Mouse (Mus musculus): ENCODE measurements at regions not wholly inside any gene's neighbourhood (a gene's known extent, or its start where the extent isn't known, plus 50 kb on each side); places are given as distances from the start of the nearest gene placed in this dataset.

DNA sequence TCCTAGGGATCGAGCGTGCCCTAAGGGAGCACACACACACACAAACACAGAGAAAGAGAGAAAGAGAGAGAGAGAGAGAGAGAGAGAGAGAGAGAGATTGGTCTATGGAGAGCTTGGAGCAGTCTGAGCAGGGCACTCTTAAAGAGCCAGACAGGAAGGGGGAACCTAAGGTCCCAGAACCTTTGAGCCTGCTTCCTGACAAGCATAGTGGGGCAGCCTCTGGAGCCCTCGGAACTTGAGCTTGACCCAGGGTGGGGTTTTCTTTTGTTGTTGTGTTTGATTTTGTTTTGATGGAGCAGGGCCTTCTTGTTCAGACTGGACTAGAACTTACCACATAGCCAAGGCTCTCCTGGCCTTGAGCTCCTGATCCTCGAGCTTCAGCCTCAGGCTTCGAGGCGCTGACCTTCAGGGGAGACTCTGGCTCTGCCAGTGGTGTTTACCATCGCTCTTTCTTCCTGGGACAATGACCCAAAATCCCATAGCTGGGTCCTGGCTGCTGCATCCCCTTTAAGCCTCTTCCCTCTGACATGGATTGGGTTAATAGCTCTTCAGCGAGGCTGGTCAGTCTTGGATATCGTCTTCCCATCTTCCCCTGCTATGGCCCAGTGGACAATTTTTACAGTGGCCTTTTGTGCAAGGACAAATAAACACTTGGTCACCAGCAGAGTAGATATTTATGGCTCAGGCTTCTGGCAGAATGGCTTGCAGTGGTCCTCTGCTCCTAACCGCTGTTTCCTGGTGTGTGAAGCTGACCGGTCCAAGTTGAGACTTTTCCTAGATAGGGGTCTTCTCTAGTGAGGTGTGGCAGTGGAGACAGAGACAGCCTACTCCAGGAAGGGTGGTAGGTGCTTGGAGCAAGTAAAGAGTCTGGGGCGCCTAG is 110.1 kb upstream of the Haao start:
- no peak for DNase-seq

DNA sequence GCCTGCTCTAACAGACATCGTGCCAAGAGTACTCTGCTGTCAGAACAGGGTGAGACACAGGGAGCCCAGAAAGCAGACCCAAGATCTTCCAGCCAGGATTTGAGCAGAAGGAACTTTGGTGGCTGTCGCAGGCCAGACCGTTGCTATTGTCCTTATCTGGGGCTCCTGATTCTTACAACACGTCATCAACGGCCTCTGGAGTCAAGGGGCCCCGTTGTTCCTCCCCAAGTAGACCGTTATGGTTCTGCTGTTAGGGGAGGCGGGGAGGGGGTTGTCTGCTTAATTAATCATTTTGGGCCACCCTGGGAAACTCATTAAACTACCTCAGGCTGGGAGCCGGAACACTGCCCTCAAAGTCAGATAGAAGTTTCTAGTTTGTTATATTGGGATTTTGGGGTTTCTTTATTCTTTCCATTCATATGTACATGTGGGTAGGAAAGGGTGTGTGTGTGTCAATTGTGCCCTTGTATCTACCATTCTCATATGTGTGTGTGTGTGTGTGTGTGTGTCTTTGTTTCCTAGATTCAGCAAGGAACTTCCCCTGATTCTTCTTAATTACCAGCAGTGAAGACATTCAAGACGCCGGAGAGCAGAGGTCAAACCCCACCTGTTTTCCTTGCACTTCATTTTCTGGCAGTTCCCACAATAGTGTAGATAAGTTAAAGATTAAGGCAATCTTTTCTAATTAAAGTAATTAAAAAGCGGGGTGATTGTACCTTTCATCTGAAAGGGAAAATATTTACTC is 109.2 kb upstream of the Haao start:
- no peak for DNase-seq

DNA sequence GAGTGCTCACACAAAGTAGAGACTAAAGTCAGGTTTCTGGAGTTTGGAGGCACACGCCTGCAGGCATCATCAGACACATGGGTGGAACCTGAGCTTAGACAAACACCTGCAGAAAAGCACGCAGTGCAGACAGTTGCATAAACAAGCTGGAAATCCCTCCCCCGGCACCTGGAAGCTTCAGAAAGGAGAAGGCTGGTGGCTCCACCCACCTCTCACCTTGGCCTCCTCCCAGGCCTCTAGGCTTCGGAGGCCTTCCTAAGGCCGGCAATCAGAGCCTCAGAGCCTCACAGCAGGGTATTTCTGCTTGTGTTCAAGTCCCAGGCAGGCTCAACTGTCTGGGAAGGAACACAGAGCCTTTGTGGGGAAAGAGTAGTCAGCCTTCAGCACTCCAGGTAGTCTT is 108.2 kb upstream of the Haao start:
- DNase-seq, result peak; percentile 85

DNA sequence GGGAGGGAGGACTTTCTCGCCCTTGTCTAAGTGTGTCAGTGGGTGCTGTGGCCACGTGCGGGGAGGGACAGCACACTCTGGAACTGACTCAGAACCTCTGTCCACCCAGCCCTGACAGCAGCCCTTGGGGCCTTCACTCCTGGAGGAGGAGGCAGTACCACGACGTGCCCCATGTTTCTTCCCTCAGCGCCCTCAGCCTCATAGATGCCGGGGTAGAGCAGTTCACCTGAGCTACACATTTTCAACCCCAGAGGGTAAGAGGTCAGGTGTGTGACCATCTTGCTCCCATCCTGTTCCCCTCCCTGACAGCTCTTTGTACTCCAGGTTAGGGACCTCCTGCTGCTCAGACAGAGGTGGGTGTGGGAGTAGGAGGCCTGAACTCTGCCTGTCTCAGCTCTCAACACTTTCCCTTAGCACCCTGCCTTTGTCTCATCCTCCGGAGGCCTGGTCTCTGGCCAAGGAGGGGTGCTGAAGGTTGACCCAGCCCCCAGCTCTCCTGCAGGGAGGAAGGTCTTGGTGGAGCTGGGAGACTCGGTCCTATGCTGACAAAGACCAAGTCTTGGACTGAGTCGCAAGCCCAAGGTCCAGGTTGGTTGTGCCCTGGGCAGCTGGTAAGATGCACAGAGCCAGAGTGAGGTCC is 107.4 kb upstream of the Haao start:
- DNase-seq, result peak; percentile 75

DNA sequence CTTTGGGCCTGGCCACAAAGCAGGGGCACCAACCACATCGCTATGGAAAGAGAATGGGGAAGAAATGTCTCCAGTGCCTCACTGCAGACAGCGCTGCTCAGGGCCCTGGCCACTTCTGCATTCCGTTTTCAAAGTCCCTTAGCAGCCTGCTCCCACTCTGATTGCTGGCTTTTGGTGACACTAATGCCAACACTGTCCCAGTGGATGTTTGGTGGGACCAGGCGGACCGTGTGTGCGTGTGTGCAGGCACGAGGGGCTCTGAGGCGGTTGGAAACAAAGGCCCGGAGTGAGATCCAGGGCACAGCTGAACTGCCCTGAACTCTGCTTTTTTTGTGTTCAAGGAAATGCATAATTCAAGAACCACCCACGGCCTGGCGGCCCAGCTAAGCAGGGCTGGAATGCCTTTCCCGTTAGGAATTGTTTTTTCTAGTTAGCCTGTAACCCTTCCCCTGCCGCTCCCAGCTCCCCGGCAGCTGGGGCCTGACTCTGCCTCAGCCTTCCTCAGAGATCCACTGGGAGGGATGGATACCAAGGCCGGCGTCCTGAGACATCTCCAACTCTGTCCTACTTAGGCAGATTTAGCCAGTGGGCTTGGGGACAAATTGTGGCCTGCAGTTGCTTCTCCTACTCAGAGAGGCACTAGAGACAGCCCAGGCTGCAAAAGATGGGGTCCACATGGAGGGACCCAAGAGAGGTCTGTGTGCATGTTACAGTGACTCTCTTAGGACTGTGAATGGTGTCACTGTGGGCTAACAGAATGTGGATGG is 106.7 kb upstream of the Haao start:
- DNase-seq, result peak; percentile 87

DNA sequence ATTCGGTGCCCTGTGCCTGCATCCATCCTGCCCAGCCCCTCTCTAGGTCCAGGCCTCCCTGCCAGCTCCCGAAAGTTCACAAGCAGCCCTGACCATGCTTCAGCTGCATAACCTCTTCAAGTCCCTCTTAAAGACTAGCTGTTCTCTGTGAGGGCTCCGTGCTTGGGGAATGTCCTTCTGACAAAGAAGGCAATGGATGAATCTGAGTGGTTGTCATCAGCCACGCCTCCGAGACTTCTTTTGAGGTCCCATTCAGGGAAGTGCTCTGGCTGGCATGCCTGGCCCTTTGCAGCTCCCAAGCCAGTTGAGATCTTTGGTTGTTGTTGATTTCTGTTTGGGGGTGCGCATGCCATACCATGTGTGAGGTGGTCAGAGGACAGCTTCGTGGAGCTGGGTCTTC is 105.9 kb upstream of the Haao start:
- peak; percentile 47 for DNase-seq

DNA sequence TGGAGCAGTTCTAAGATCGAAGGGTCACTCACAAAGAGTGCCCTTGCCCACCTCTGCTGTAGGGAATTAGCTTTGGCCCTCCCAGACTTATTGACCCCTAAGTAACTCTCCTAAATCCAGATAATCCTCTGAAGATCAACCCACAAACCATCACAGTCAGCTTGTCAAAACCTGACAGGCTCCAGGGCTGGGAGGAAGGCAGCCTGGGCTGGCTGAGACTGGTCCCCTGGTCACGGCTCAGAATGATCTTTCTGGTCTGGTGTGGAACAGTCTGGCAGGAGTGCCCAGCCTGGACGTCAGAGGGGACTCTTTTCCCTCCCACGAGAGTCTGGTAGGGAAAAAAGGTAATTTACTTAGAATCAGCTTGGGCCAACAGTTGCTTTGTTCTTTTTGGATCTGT is 99.0 kb upstream of the Haao start:
- DNase-seq, result no peak

DNA sequence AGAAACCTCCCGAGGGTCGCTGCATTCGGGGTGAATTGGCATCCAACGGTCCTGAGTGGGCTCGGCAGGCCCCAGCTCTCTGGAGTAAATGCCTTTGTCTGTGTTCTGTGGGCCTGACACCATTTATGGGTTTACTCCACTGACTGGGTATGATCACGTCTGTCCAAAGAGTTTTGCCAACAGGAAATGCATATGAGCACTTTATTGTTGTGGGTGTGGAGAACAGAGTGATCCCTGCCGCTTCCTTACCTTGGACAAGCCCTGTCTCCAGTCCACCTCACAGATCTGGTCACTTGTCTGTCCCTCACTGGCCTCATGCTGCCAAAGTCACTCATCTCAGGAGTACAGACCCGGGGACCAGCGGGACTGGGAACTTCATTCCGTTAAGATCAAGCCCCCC is 91.6 kb upstream of the Haao start:
- DNase-seq, result no peak

DNA sequence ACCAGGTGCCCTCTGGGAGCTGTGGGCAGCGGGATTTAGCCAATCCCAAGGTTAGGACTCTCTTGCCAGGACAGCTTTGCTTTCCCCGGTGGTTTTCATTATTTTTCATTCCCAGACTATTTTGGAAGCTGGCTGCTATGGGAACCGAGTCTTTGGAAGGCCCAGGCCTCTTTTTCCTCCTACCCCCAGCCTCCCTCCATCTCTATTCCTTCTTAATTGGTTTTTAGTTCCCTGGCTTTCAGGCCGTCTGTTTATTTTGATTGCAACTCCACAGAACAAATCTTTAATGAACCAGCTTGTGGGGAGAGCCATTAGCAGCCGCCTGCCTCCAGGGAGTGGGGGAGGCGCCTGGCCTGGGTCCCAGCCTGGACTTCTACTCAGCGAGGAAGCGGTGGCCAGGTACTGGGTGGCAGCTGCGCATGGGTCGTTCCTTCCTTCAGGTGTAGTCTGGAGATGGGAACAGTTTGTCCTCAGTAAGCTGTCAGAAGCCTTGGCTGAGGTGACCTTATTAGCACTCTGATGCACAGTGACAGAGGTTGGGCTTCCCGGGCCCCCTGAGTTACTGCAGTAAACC is 91.0 kb upstream of the Haao start:
- peak; percentile 89 for DNase-seq

DNA sequence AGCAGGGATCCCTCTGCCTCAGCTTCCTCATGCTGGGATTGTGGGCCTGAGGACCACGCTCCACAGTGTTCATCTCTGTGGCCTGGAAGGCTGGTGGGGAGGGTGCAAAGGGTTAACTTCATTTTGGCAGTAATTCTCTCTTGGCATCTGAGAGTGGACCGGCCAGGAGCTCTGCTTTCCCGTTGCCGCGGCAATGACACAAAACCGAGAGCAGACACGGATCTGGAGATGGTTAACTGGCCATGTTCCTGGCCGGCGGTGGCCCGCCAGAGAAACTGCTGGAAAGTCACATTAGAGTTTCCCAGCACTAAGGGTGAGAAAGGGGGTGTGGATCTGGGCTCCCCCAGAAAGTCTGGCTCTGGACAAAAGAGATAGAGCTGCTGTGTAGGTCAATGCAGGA is 89.8 kb upstream of the Haao start:
- peak; percentile 61 for DNase-seq

DNA sequence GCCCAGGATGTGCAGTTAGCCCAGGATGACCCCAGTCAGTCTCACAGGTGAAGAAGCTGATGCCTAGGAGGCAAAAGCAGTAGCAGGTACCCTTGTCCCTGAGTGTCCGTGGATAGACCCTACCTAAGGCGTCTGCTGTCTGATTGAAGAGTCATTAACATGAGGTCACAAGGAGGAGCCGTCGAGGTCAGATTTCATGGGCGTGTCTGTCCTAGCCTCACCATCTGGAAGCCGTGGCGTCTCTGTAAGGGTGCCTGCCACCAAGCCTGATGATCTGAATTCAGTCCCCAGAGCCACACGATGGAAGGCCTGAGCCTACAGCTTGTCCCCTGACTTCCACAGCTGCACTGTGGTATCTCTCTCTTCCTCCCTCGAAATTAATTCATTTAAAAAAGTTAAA is 88.9 kb upstream of the Haao start:
- no peak for DNase-seq

DNA sequence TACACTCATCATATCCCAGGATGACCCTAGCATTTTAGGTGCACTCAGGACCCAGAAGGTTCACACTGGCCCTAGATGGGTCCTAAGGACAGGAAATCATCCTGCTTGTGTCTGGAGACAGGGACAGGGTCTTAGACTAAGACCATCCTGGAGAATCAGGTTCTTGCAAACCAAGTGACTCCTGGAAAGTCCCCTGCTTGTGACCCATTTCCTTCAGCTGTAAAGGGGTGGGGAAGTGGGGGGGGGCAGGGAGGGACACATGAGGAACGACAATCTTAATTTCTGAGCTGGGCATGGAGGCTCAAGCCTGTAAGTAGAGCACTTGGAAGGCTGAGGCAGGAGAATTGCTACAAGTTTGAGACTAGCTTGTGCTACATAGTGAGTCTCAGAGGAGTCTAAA is 88.2 kb upstream of the Haao start:
- no peak for DNase-seq

DNA sequence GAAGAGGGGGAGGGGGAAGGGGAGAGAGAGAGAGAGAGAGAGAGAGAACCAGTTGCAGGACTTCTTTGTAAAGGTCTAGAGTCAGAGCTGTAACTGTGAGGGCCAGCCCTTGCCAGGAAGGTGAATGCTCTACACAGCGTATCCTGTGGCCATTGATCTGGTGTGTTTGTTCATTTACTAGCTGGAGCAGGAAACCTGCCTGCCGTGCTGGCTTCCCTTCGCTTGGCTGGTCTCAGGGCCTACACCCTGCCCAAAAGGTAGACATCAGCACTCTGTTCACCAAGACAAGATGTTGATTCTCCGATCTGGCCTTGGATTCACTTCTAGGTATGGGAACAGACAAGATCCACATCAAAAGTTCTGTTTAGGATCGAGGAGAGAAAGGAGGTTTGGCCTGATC is 87.5 kb upstream of the Haao start:
- DNase-seq, result peak; percentile 63

DNA sequence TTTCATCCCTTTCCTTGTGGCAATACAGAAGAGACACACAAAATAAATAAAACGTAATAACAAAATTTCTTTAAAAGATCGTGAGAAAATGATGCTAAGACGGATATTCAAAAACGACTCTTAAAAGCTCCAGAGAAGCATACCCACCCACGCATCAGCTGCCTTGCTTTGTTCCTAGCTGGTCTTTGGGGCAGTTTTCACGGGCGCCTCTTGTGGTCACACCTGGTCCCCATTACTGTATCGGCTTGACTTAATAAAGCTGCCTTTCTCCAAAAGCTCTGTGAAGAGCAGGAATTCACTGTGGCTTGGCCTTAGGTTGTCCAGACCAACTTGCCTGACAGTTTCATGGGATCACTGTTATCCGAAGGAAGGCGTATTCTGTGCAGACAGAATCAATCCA is 86.0 kb upstream of the Haao start:
- no peak for DNase-seq

DNA sequence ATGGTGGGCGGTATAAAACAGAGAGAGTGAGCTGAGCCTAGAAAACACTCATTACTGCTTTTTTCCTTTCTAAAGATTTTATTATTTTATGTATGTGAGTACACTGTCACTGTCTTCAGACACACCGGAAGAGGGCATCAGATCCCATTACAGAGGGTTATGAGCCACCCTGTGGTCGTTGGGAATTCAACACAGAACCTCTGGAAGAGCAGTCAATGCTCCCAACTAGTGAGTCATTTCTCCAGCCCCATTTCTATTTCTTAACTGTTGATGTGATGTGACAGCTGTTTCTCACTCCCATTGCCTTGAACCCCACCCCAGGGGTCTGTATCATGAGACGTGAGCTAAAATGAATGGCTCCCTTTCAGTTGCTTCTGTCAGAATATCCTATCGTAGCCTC is 82.6 kb upstream of the Haao start:
- no peak for DNase-seq

DNA sequence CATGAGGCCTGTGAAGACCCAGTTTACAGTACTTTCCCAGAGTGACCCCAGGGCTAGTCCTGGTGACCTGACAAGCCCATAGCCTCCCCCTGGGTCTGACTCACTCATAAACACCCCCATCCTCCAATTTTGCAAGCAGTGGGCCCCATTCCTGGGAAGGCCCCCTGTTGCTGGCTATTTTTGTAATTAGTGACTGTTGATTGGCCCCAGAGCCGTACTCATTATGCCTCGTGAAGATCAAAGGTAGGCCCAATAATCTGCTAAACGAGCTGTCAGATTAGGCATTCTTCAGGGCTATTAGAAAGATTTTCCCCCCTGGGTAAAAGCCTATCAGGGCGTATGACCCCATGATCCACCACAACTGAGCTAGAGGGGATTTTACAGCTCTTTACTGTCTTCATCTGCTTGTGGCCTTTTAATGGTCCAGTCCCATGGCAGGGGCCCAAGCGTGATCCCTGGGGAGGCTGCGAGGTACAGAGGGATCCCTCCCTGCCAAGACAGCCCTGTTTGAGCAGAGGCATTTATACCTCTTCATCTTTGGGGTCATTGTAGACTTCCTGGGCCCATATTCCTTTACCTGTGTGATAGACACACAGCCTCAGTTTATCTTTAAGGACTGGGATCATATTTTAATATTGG is 80.1 kb upstream of the Haao start:
- DNase-seq, result no peak

DNA sequence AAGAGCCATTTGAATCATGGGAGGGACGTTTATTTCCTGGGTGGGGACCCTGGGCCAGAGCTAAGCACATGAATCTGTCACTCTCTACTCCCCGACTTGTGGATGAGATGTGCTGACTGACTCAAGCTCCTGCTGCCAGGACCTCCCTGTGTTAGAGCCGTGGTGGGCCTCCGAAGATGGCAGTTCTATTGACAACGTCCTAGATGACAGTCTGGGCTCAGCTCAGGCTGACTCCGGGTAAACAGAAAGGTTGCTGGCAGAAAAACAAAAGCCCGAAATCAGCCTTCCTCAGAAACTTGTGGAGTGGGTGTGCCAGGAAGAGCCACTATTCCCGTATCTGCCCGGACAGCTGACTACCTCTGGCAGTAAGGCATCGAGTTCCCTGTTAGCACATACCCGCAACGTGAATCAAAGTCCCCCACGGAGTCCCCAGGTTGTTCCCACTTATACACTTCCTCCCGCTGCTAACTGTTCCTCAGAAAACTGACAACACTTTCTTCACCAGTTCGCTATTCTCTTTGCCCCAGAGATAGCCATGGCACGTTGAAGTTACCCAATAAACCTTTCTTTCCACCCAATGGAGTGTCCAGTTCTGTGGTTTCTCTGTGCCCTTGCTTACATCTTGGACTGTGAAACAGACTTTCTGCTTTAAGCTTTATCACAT is 76.6 kb upstream of the Haao start:
- no peak for DNase-seq

DNA sequence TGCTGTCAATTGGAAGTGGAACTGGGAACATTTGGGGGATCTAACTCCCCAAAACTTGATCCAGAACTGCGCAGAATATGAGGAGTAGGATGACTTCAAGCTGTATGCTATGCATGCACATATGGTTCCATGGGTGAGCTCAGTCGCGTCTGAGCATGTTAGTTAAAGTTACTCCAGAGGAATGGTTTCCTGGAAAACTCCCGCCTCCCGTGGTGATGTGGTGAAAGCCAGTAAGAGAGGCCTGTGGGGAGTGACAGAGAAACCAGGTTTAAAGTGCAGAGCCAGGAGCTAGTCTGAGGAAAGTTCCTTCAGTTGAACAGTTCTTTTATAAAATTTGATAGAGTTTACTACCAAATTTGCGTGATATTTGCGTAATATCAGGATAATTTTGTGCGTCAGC is 73.1 kb upstream of the Haao start:
- no peak for DNase-seq

DNA sequence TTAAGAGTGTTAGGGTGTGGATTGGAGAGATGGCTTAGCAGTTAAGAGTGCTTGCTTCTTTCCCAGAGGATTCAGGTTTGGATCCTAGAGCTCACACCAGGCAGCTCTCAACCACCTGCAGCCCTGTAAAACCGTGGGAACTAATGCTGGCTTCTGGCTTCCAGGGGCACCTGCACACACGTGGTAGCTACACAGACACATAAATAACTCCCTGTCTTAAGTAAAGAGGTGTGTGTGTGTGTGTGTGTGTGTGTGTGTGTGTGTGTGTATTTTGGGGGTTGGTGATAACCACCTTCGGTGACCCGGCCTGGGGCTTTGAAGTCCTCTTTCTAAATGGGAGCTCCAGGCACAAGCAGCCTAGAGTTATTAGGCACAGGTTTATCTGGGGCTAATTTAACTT is 72.5 kb upstream of the Haao start:
- no peak for DNase-seq

DNA sequence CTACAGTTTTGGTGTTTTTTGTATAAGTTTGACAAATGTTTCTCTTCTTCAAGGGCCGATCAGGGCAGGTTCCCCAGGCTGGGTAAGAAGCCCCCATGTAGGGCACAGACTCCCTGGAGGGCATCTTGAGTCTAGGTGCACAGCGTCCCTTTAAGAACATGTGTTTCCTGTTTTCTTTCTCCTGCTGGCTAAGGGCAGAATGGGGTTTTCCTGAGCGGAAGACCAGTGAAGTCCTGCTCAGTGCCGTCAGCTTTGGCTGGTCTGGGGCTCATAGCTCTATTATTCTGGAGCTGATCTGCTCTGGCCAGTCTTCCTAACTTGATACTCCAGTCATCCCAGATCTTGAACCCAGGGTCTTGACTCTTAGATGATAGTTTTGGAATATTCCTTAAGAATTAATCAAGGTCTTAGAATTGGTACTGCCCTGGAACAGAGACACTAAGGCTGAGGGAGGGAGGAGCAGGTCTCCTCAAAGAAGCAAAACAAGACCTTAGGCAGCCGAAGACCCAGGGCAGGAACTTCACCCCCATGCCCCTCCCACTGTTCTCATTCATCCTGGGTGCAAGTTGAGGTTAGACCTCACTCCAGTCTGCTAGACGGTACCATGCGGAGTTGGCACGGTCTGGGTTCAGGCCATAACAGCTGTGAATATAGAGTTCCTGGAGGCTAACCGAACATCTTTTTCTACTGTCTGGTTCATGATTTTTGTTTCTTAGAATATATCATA is 70.8 kb upstream of the Haao start:
- no peak for DNase-seq

DNA sequence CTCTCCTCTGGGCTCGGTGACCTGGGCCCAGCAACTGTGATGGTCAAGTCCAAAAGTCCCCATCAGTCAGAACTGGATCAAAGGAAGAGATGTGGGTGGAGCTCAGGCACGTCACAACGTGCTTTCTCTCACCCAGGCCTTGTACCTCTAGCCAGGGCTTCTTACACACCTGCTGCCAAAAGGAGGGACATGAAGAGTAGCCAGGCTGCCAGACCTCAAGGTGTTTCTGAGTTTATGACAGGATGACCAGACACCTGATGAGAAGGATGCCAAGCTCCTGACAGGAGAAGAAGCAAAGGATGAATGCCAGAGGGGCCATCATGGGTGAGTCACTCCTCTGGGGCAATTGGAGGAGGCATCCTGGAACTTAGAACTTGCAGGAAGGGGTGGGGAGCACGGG is 70.0 kb upstream of the Haao start:
- no peak for DNase-seq
